Mouse (Mus musculus): Measurements from ENCODE around the gene Ankrd11. TPM values are rescaled to one million over a fixed set of nuclear protein-coding genes. Genes with fewer than 3 reads are reported as not detected.

Ankrd11 gene
- total and polyA plus RNA-seq, 3 experiments, result 49.2 to 235 (median 87.7) TPM

- no peak overlapping the region for H3K9ac ChIP-seq (ENCODE audit: control insufficient read depth, low read depth, low read length, poor library complexity, severe bottlenecking)
- no peaks in the 10 kb centered on the region for H3K27me3 ChIP-seq (ENCODE audit: control insufficient read depth in 1 of 2, insufficient read depth in 2 of 2, low read length in 2 of 2)
- H3K36me3 ChIP-seq (ENCODE audit: control insufficient read depth in 1 of 2, insufficient read depth in 2 of 2, low read length in 2 of 2), result peaks cover 12 to 20% of the 10 kb centered on the region in 2 experiments
- no peaks in the 10 kb centered on the region for H3K9me3 ChIP-seq (replicated peaks; ENCODE audit: insufficient read depth, low read length)
- peaks cover 2 to 10% of the 10 kb centered on the region in 2 experiments; a peak in 2 of 4 replicates for H3K4me1 ChIP-seq (ENCODE audit: control insufficient read depth in 1 of 2, insufficient read depth in 2 of 2, low read length in 2 of 2)
- H3K27ac ChIP-seq (ENCODE audit: control insufficient read depth, low read depth, low read length), result no peak overlapping the region
- H3K4me3 ChIP-seq (ENCODE audit: control insufficient read depth in 1 of 2, insufficient read depth in 1 of 2, low read depth in 2 of 2, low read length in 2 of 2), result no peak overlapping the region
- DNase-seq (ENCODE audit: low read depth, low spot score), result no peak
- TF ChIP-seq NRF1 (IDR thresholded peaks at IDR 0.05; ENCODE audit: insufficient read depth, low read depth, low read length, poor library complexity, severe bottlenecking), result no peak
- no peak for TF ChIP-seq TAL1 (IDR thresholded peaks at IDR 0.05; ENCODE audit: low read length)
- TF ChIP-seq ZC3H11A (IDR thresholded peaks at IDR 0.05; ENCODE audit: low read depth, low read length), result no peak
- TF ChIP-seq MYC (IDR thresholded peaks at IDR 0.05; ENCODE audit: low read depth, low read length), result no peak
- TF ChIP-seq ETS1 (IDR thresholded peaks at IDR 0.05; ENCODE audit: low read depth, low read length), result no peak
- no peak for TF ChIP-seq MAZ (IDR thresholded peaks at IDR 0.05; ENCODE audit: low read depth, low read length)
- no peak for TF ChIP-seq POLR2A (IDR thresholded peaks at IDR 0.05; ENCODE audit: control insufficient read depth in 1 of 2, insufficient read depth in 1 of 2, low read depth in 1 of 2, low read length in 2 of 2, poor library complexity in 1 of 2)
- no peak for TF ChIP-seq NELFE (IDR thresholded peaks at IDR 0.05; ENCODE audit: low read depth, low read length)
- no peak for TF ChIP-seq ELF1 (IDR thresholded peaks at IDR 0.05; ENCODE audit: low read depth, low read length)
- no peak for TF ChIP-seq MEF2A (IDR thresholded peaks at IDR 0.05; ENCODE audit: extremely low read depth, insufficient replicate concordance, low read depth, low read length, poor library complexity, severe bottlenecking)
- no peak for TF ChIP-seq KAT2A (conservative IDR thresholded peaks at IDR 0.05; ENCODE audit: low read depth, low read length)
- no peak for TF ChIP-seq E2F4 (IDR thresholded peaks at IDR 0.05; ENCODE audit: borderline replicate concordance, low read depth, low read length)
- no peak for TF ChIP-seq EP300 (IDR thresholded peaks at IDR 0.05; ENCODE audit: low read depth in 1 of 2, low read length in 2 of 2)
- no peak for TF ChIP-seq SMC3 (IDR thresholded peaks at IDR 0.05; ENCODE audit: low read depth, low read length)
- H3K79me2 ChIP-seq (ENCODE audit: control insufficient read depth, insufficient read depth, low read length, poor library complexity), result peaks cover 89% of the 10 kb centered on the region
These were observed 19.4 kb downstream of the Ankrd11 start for GRCm38 (mm10) chr8:123022727-123023126.

GRCm38 (mm10) chr8:123021259-123021658 lies 20.8 kb downstream of the Ankrd11 start:
- peaks cover 0 to 10% of the 10 kb centered on the region in 2 experiments; a peak in 2 of 4 replicates for H3K4me1 ChIP-seq (ENCODE audit: control insufficient read depth in 1 of 2, insufficient read depth in 2 of 2, low read length in 2 of 2)
- no peaks in the 10 kb centered on the region for H3K27me3 ChIP-seq (ENCODE audit: control insufficient read depth in 1 of 2, insufficient read depth in 2 of 2, low read length in 2 of 2)
- H3K4me3 ChIP-seq (ENCODE audit: control insufficient read depth in 1 of 2, insufficient read depth in 1 of 2, low read depth in 2 of 2, low read length in 2 of 2), result no peak overlapping the region
- H3K9me3 ChIP-seq (replicated peaks; ENCODE audit: insufficient read depth, low read length), result no peaks in the 10 kb centered on the region
- no peak overlapping the region for H3K9ac ChIP-seq (ENCODE audit: control insufficient read depth, low read depth, low read length, poor library complexity, severe bottlenecking)
- no peak overlapping the region for H3K27ac ChIP-seq (ENCODE audit: control insufficient read depth, low read depth, low read length)
- no peak for DNase-seq (ENCODE audit: low read depth, low spot score)
- peaks cover 12 to 25% of the 10 kb centered on the region in 2 experiments for H3K36me3 ChIP-seq (ENCODE audit: control insufficient read depth in 1 of 2, insufficient read depth in 2 of 2, low read length in 2 of 2)
- TF ChIP-seq TAL1 (IDR thresholded peaks at IDR 0.05; ENCODE audit: low read length), result no peak
- no peak for TF ChIP-seq TBP (IDR thresholded peaks at IDR 0.05; ENCODE audit: low read depth, low read length)
- TF ChIP-seq MAZ (IDR thresholded peaks at IDR 0.05; ENCODE audit: low read depth, low read length), result no peak
- no peak for TF ChIP-seq RAD21 (IDR thresholded peaks at IDR 0.05; ENCODE audit: low read depth, low read length)
- no peak for TF ChIP-seq RCOR1 (IDR thresholded peaks at IDR 0.05; ENCODE audit: low read depth, low read length)
- TF ChIP-seq MAFK (IDR thresholded peaks at IDR 0.05; ENCODE audit: borderline replicate concordance, low read depth, low read length), result no peak
- TF ChIP-seq POLR2AphosphoS2 (IDR thresholded peaks at IDR 0.05; ENCODE audit: low read length), result no peak
- H3K79me2 ChIP-seq (ENCODE audit: control insufficient read depth, insufficient read depth, low read length, poor library complexity), result peaks cover 89% of the 10 kb centered on the region
